Mouse (Mus musculus): ENCODE measurements around the gene Foxred2. TPM values are rescaled to one million over a fixed set of nuclear protein-coding genes. Genes with fewer than 3 reads are reported as not detected.
A peak's percentile ranks its signal among the peaks of the same experiment; 100 is the strongest.

Gene Foxred2
- polyA plus RNA-seq, 1 experiment from 2014 or later = 0.56 TPM

DNA sequence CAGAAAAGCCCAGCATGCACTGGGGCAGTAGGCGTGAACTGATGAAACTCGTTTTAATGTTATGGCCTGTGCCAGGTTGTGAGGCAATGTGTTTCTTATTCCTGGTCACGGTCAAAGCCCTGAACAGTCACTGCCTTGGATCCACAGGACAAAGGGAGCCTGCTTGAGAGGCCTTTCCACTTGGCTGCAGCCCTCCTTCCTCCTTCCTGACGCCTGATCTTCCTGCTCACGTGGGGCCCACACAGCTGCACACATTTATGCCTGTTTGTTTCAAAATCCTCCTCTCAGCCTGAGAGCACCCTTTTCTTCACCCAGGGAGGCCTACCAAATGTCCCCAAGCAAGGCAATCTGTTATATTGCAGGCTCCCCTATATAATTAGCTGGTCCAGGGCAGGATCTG lies 53.3 kb downstream of the Foxred2 start:
- Histone ChIP-seq H3K9ac (replicated peaks) (no peak overlapping the region), H3K9me3 (ENCODE audit: low read length) (no peaks in the 10 kb centered on the region), H3K4me3 (ENCODE audit: low read depth, low read length) (no peak overlapping the region), H3K4me2 (ENCODE audit: low read depth, low read length) (no peak overlapping the region), H3K36me3 (replicated peaks; ENCODE audit: insufficient read depth, low read length) (no peaks in the 10 kb centered on the region), H3K27me3 (ENCODE audit: insufficient read depth, low read length) (no peaks in the 10 kb centered on the region), H3K4me1 (ENCODE audit: insufficient read depth) (peaks cover 29% of the 10 kb centered on the region), H3K27ac (ENCODE audit: low read depth) (no peak overlapping the region)
- WGBS (ENCODE audit: insufficient replicate concordance) = 50% methylated on average over 5 of the region's 5 CpGs
- no peak for TF ChIP-seq CTCF (IDR thresholded peaks at IDR 0.05; ENCODE audit: low read depth)
- no peak for TF ChIP-seq EP300 (IDR thresholded peaks at IDR 0.05; ENCODE audit: low read depth)
- DNase-seq (no peak), ATAC-seq (no peak)

DNA sequence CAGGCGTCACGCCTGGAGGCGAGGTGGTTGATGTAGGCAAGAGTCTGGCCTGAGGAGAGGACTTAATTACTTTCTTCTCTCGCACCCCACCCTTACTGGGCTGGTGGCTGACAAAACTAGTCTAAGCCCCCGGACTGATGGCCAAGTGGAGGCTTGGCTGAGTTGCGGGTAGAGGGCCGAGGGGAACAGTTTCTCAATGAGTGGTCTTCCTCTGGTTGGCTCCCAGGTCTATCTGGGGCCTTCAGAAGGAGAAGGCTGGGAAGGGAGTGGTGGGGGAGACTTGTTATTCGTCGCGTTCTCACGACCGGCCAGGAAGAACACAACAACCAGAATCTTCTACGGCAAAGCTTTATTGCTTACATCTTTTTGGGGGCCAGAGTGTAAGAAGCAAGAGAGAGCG lies 61.6 kb downstream of the Foxred2 start:
- H3K9me3 ChIP-seq (ENCODE audit: low read length) = no peaks in the 10 kb centered on the region
- H3K27me3 ChIP-seq (ENCODE audit: insufficient read depth, low read length) = no peaks in the 10 kb centered on the region
- H3K4me1 ChIP-seq (ENCODE audit: insufficient read depth) = peaks cover 5% of the 10 kb centered on the region
- peak overlapping the region; percentile 38; the same call in 1 of the 2 replicates for H3K4me2 ChIP-seq (ENCODE audit: low read depth, low read length)
- TF ChIP-seq EP300 (IDR thresholded peaks at IDR 0.05; ENCODE audit: low read depth) = no peak
- TF ChIP-seq CTCF (IDR thresholded peaks at IDR 0.05; ENCODE audit: low read depth) = no peak
- H3K9ac ChIP-seq (replicated peaks) = no peak overlapping the region
- no peaks in the 10 kb centered on the region for H3K36me3 ChIP-seq (replicated peaks; ENCODE audit: insufficient read depth, low read length)
- H3K4me3 ChIP-seq (ENCODE audit: low read depth, low read length) = no peak overlapping the region
- 74% methylated on average over 13 of the region's 14 CpGs for WGBS (ENCODE audit: insufficient replicate concordance)
- H3K27ac ChIP-seq (ENCODE audit: low read depth) = no peak overlapping the region
- ATAC-seq = no peak
- no peak for DNase-seq

DNA sequence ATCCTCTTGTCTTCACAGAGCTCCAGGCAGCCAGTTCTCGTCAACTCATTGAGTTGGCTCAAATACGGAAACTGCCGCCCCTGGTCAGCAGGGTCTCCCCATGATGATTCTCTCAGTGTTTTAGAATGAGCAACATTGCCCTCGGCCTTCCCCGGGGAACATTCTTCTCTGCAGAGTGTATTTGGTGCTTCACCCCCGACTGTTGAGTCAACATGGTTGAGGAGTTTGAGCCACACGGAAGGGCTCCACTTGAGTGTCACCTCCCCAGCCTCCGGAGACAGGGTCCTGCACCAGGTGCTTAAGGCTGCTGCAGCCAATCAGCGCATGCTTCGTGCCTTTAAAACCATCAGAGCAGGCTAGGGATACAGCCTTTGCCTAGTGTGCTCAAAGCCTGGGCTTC lies 63.2 kb downstream of the Foxred2 start:
- WGBS (ENCODE audit: insufficient replicate concordance) = 60% methylated on average over 10 of the region's 10 CpGs
- H3K4me1 ChIP-seq (ENCODE audit: insufficient read depth) = peaks cover 5% of the 10 kb centered on the region
- H3K36me3 ChIP-seq (replicated peaks; ENCODE audit: insufficient read depth, low read length) = no peaks in the 10 kb centered on the region
- H3K27me3 ChIP-seq (ENCODE audit: insufficient read depth, low read length) = no peaks in the 10 kb centered on the region
- H3K4me3 ChIP-seq (ENCODE audit: low read depth, low read length) = no peak overlapping the region
- ATAC-seq (no peak), DNase-seq (no peak)
- no peak overlapping the region for H3K4me2 ChIP-seq (ENCODE audit: low read depth, low read length)
- TF ChIP-seq EP300 (IDR thresholded peaks at IDR 0.05; ENCODE audit: low read depth) (no peak), CTCF (IDR thresholded peaks at IDR 0.05; ENCODE audit: low read depth) (no peak)
- no peaks in the 10 kb centered on the region for H3K9me3 ChIP-seq (ENCODE audit: low read length)
- H3K9ac ChIP-seq (replicated peaks) = no peak overlapping the region
- no peak overlapping the region for H3K27ac ChIP-seq (ENCODE audit: low read depth)

DNA sequence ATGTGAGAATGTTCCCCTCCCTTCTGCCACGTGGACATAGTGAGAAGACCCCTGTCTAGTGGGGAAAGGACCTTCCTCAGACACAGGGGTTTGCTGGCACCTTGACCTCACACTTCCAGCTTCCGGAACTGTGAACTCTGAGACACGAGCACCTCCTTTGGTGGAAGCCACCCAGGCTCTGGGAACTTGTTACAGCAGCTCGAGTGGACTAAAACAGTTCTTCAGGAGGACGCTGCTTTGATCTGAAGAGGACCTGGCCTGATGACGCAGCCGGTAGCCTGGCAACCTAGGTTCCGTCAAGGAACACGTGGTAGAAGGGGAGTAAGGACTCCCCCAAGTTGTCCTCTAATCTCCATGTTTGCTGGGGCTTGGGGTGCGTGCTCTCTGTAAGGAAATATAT lies 64.1 kb downstream of the Foxred2 start:
- Histone ChIP-seq H3K9me3 (ENCODE audit: low read length) (no peaks in the 10 kb centered on the region), H3K27ac (ENCODE audit: low read depth) (no peak overlapping the region), H3K9ac (replicated peaks) (no peak overlapping the region), H3K4me3 (ENCODE audit: low read depth, low read length) (no peak overlapping the region), H3K4me2 (ENCODE audit: low read depth, low read length) (no peak overlapping the region), H3K27me3 (ENCODE audit: insufficient read depth, low read length) (no peaks in the 10 kb centered on the region), H3K4me1 (ENCODE audit: insufficient read depth) (peaks cover 5% of the 10 kb centered on the region), H3K36me3 (replicated peaks; ENCODE audit: insufficient read depth, low read length) (no peaks in the 10 kb centered on the region)
- DNase-seq (no peak), ATAC-seq (no peak)
- 74% methylated on average over 10 of the region's 10 CpGs for WGBS (ENCODE audit: insufficient replicate concordance)
- TF ChIP-seq CTCF (IDR thresholded peaks at IDR 0.05; ENCODE audit: low read depth) = no peak
- TF ChIP-seq EP300 (IDR thresholded peaks at IDR 0.05; ENCODE audit: low read depth) = no peak

DNA sequence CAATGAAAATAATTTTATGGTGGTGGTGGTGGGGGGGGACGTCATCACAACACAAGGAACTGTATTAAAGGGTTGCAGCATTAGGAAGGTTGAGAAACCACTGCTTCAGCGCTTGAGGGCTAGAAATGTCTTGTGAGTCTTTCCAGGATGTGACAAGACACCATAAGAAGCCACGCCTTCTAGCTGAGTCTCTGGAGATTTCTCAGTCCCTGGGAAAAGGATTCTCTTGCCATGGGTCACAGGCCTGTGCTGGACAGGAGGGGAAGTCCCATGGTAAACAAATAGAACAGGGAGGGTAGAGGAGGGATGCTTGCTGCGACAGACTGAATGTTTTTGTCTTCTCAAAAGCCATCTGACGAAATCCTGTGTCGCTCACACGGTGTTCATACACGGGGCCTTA lies 64.8 kb downstream of the Foxred2 start:
- H3K27me3 ChIP-seq (ENCODE audit: insufficient read depth, low read length) = no peaks in the 10 kb centered on the region
- no peaks in the 10 kb centered on the region for H3K9me3 ChIP-seq (ENCODE audit: low read length)
- no peak overlapping the region for H3K4me2 ChIP-seq (ENCODE audit: low read depth, low read length)
- 68% methylated on average over 8 of the region's 8 CpGs for WGBS (ENCODE audit: insufficient replicate concordance)
- DNase-seq (no peak), ATAC-seq (no peak; the same call in 1 of the 2 replicates)
- TF ChIP-seq CTCF (IDR thresholded peaks at IDR 0.05; ENCODE audit: low read depth) (no peak), EP300 (IDR thresholded peaks at IDR 0.05; ENCODE audit: low read depth) (no peak)
- H3K27ac ChIP-seq (ENCODE audit: low read depth) = no peak overlapping the region
- no peaks in the 10 kb centered on the region for H3K36me3 ChIP-seq (replicated peaks; ENCODE audit: insufficient read depth, low read length)
- no peak overlapping the region for H3K4me3 ChIP-seq (ENCODE audit: low read depth, low read length)
- no peak overlapping the region for H3K9ac ChIP-seq (replicated peaks)
- H3K4me1 ChIP-seq (ENCODE audit: insufficient read depth) = peaks cover 5% of the 10 kb centered on the region

Other genes with a start within 250 kb of the Foxred2 start
- 0.51 and 0.78 TPM in 2 replicates for gene Apol9b, start 227.7 kb downstream of the Foxred2 start, polyA plus RNA-seq (2015; fragmentation: Nextera tagmentation; extraction: Ambion mirVana)
- gene Apol8, start 199.7 kb downstream of the Foxred2 start, polyA plus RNA-seq (2015; fragmentation: Nextera tagmentation; extraction: Ambion mirVana) = 7.7 and 9.8 TPM in 2 replicates
- gene Myh9, start 114.5 kb downstream of the Foxred2 start, polyA plus RNA-seq (2015; fragmentation: Nextera tagmentation; extraction: Ambion mirVana) = 17.7 and 22.4 TPM in 2 replicates
- gene Txn2, start 27.7 kb downstream of the Foxred2 start, polyA plus RNA-seq (2015; fragmentation: Nextera tagmentation; extraction: Ambion mirVana) = 258 and 261 TPM in 2 replicates
- gene Eif3d, start 14.1 kb upstream of the Foxred2 start, polyA plus RNA-seq (2015; fragmentation: Nextera tagmentation; extraction: Ambion mirVana) = 61.2 and 68.4 TPM in 2 replicates
- not detected in 2 replicates for gene Cacng2, start 163.3 kb upstream of the Foxred2 start, polyA plus RNA-seq (2015; fragmentation: Nextera tagmentation; extraction: Ambion mirVana)
- gene Ift27, start 217.4 kb upstream of the Foxred2 start, polyA plus RNA-seq (2015; fragmentation: Nextera tagmentation; extraction: Ambion mirVana) = 24.4 and 25.3 TPM in 2 replicates
- 2.4 TPM in 1 of 2 replicates, not detected in the other for gene Pvalb, start 249.7 kb upstream of the Foxred2 start, polyA plus RNA-seq (2015; fragmentation: Nextera tagmentation; extraction: Ambion mirVana)

Data from liver, postnatal 0 days (tissue).